Mouse (Mus musculus) midbrain, postnatal 0 days (tissue): ENCODE measurements at regions not wholly inside any gene's neighbourhood (a gene's known extent, or its start where the extent isn't known, plus 50 kb on each side); places are given as distances from the start of the nearest gene placed in this dataset.

Experiments
- ATAC-seq: fragments of 200-750 bp; cut with Nextera tagmentation; 2 replicates; pipeline ENCODE4 v1.8.0; 2017; ENCODE audit warnings: moderate number of reproducible peaks, mild to moderate bottlenecking, moderate TSS enrichment, moderate library complexity; ENCODE audit not compliant: low FRiP score
- DNase-seq: peaks from one replicate; pipeline ENCODE4 v3.0.0-alpha.2; 2015; ENCODE audit warnings: low spot score
- H3K27ac ChIP-seq: fragments of 300-500 bp; sonication (generic); 2 replicates; pipeline ENCODE4 v1.5.1; 2014; ENCODE audit warnings: low read depth, mild to moderate bottlenecking, low read length, mixed read lengths
- H3K27me3 ChIP-seq: fragments of 300-500 bp; sonication (generic); 2 replicates; pipeline ENCODE4 v1.6.1; 2014; ENCODE audit warnings: low read length, control low read depth, mixed read lengths; ENCODE audit not compliant: insufficient read depth
- H3K36me3 ChIP-seq: fragments of 300-500 bp; sonication (generic); 2 replicates; pipeline ENCODE4 v1.6.1; 2014; ENCODE audit warnings: low read length, control low read depth, mixed read lengths; ENCODE audit not compliant: insufficient read depth
- H3K4me1 ChIP-seq: fragments of 300-500 bp; sonication (generic); 2 replicates; pipeline ENCODE4 v1.6.1; 2014; ENCODE audit warnings: mild to moderate bottlenecking, control low read depth, antibody characterized with exemption, low read length, mixed read lengths; ENCODE audit not compliant: insufficient read depth
- H3K4me2 ChIP-seq: fragments of 300-500 bp; sonication (generic); 2 replicates; pipeline ENCODE4 v1.6.1; 2014; ENCODE audit warnings: low read depth, mild to moderate bottlenecking, low read length, mixed read lengths; ENCODE audit not compliant: poor library complexity, severe bottlenecking
- H3K4me3 ChIP-seq: fragments of 300-500 bp; sonication (generic); 2 replicates; pipeline ENCODE4 v1.5.1; 2014; ENCODE audit warnings: low read depth, mild to moderate bottlenecking, low read length, moderate library complexity
- H3K9ac ChIP-seq: fragments of 300-500 bp; sonication (generic); replicated peaks from 2 replicates; pipeline ENCODE4 v1.6.1; 2014; ENCODE audit warnings: mild to moderate bottlenecking, low read length, moderate library complexity, mixed read lengths; ENCODE audit not compliant: poor library complexity, severe bottlenecking
- H3K9me3 ChIP-seq: fragments of 300-500 bp; sonication (generic); 2 replicates; pipeline ENCODE4 v1.6.1; 2016; ENCODE audit warnings: low read length, control low read depth
- CTCF ChIP-seq: IDR thresholded peaks from 2 replicates; pipeline ENCODE4 v1.5.1; 2016; ENCODE audit warnings: antibody characterized with exemption, mild to moderate bottlenecking
- WGBS: fragments of 180-500 bp; shearing (Covaris S2); extraction: QIAGEN DNeasy Blood & Tissue Kit; methylation state at CpG from one replicate; pipeline ENCODE4 v1.1.7; 2014; 5-methylcytosine and 5-hydroxymethylcytosine counted together

DNA sequence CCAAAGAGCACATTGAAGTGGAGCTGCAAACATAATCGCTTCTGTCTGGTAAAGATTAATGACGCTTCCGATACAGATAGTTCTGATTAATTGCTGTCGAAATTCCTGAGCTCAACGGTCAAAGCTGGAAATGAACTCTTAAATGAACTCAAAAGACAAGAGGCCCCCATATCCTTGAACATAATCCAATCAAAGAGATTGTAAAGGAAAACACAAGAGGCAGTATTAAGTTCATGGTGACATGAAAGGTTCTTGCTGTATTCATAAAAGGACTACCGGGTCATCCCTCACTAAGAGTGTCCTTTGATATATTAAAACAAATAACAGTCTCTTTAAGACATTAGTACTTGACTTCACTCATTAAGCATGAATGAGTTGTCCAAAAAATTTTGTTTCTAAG, 225.4 kb upstream of the Pdzrn3 start:
- 80% methylated on average over 6 of the region's 6 CpGs for WGBS
- no peak overlapping the region for H3K4me3 ChIP-seq
- no peak overlapping the region for H3K9ac ChIP-seq
- no peak for TF ChIP-seq CTCF
- DNase-seq (no peak), ATAC-seq (no peak)
- H3K4me2 ChIP-seq: no peak overlapping the region
- H3K27me3 ChIP-seq: no peaks in the 10 kb centered on the region
- no peaks in the 10 kb centered on the region for H3K36me3 ChIP-seq
- no peaks in the 10 kb centered on the region for H3K9me3 ChIP-seq
- H3K4me1 ChIP-seq: no peaks in the 10 kb centered on the region
- no peak overlapping the region for H3K27ac ChIP-seq

DNA sequence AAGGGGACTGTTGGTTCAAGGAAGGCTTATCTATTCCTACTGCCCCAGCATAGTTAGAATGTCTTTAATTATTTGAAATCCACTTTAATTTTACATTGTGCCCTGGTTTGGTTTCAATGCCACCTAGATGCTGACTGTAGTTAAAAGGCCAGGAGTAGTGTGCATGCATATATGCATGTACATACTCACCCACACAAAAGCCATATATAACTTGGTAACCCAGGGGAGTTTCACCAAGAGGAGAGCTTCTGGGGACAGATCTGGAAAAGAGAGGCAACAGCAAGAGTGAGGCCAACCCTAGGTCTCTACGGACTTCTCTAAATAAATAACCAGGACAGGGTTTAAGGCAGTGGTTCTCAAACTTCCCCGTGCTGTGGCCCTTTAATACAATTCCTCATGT, 219.3 kb upstream of the Pdzrn3 start:
- DNase-seq (no peak), ATAC-seq (no peak)
- Histone ChIP-seq H3K9me3 (no peaks in the 10 kb centered on the region), H3K27ac (no peak overlapping the region), H3K4me3 (no peak overlapping the region), H3K4me1 (no peaks in the 10 kb centered on the region), H3K27me3 (no peaks in the 10 kb centered on the region), H3K4me2 (no peak overlapping the region), H3K36me3 (no peaks in the 10 kb centered on the region), H3K9ac (no peak overlapping the region)
- whole genome bisulfite sequencing: 88% methylated on average over 2 of the region's 2 CpGs
- TF ChIP-seq CTCF: no peak

DNA sequence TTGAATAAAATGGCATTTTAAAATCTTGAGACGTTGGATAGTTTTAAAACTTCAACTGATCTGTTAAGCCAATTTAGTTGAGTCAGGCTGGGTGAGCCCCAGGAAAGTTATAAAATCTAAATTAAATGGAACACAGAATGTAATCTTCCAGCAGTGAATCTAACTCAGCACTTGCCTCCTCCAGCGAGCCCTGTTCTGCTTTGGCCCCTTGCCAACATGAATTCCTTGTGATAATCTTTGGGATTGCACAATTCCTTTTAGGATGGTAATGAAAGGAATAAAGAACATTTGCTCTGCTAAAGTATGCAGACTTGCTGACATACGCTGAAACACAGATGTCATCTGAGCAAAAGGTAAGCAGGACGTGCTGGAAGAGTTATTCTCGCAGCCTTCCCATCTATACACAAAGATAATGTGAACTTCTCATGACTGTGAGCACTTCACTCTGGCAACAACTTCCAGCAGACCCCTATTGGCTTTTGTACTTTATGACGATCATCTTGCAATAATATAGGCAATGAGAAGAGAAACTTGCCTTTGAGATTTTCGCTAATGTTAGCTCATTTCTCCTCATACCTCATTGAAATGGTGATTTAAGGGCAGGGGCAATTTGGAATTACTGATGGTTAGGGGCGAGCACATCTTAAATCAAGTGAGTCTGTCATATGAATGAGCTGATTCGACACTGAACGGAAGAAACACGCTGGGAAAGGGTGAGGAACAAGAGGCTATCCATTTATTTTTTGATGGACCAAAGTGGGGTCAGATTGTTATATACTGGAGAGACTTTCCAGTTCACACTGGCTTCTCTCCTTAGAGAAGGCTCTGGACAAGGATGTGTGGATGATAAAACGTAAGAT, 216.3 kb upstream of the Pdzrn3 start:
- ATAC-seq: no peak
- H3K27ac ChIP-seq: no peak overlapping the region
- no peak for TF ChIP-seq CTCF

DNA sequence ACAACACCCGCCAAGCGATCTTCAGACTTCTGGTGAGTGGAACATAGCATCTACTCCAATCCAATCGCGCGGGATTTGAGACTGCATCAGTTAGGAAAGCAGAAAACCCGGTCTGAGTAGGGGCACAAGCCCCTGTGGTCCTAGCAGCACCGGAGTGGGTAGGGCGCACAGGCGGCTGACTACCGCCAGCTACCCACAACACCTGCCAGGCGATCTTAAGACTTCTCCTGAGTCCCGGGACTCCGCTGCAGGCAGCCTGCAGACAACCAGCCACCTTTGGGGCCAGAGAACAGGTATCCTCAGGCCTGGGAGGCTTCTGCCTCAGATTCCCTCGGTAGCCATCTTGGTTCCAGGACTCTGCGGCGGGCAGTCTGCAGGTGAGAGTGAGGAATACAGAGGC, 208.2 kb upstream of the Pdzrn3 start:
- no peak overlapping the region for H3K4me3 ChIP-seq
- H3K9me3 ChIP-seq: no peaks in the 10 kb centered on the region
- no peaks in the 10 kb centered on the region for H3K36me3 ChIP-seq
- no peaks in the 10 kb centered on the region for H3K27me3 ChIP-seq
- DNase-seq (no peak), ATAC-seq (no peak)
- H3K4me1 ChIP-seq: no peaks in the 10 kb centered on the region
- H3K9ac ChIP-seq: no peak overlapping the region
- 86% methylated on average over 16 of the region's 16 CpGs for WGBS
- TF ChIP-seq CTCF: no peak
- no peak overlapping the region for H3K4me2 ChIP-seq
- no peak overlapping the region for H3K27ac ChIP-seq

More for the DNA sequence above, 216.3 kb upstream of the Pdzrn3 start:
- H3K9me3 ChIP-seq: no peaks in the 10 kb centered on the region
- WGBS: 65% methylated on average over 12 of the region's 12 CpGs
- H3K4me2 ChIP-seq: no peak overlapping the region
- no peaks in the 10 kb centered on the region for H3K36me3 ChIP-seq
- peak; percentile 16 for DNase-seq
- H3K4me3 ChIP-seq: no peak overlapping the region
- no peaks in the 10 kb centered on the region for H3K27me3 ChIP-seq
- no peaks in the 10 kb centered on the region for H3K4me1 ChIP-seq
- no peak overlapping the region for H3K9ac ChIP-seq

DNA sequence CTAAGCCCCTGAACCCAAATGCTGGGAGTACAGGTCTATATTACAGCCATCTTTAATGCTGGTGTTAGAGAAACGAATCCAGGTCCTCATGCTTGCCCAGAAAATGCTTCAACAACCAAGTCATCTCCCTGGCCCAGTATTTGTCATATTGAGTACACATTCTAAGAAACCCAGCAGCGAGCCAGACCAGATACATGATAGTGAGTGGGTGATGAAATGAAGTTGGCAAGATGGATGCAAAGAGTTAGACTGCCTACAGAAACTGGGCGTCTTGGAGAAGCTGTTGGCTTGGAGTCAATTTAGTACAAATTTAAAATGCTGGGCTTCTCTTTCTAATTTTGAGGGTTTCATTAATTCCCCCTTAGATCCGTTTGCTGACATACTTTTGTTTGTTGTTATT, 203.1 kb upstream of the Pdzrn3 start:
- Histone ChIP-seq H3K4me1 (no peaks in the 10 kb centered on the region), H3K36me3 (no peaks in the 10 kb centered on the region), H3K4me2 (no peak overlapping the region), H3K9ac (no peak overlapping the region), H3K4me3 (no peak overlapping the region), H3K27ac (no peak overlapping the region), H3K9me3 (no peaks in the 10 kb centered on the region), H3K27me3 (no peaks in the 10 kb centered on the region)
- no peak for ATAC-seq
- WGBS: 87% methylated on average over 4 of the region's 4 CpGs
- TF ChIP-seq CTCF: no peak
- no peak for DNase-seq

DNA sequence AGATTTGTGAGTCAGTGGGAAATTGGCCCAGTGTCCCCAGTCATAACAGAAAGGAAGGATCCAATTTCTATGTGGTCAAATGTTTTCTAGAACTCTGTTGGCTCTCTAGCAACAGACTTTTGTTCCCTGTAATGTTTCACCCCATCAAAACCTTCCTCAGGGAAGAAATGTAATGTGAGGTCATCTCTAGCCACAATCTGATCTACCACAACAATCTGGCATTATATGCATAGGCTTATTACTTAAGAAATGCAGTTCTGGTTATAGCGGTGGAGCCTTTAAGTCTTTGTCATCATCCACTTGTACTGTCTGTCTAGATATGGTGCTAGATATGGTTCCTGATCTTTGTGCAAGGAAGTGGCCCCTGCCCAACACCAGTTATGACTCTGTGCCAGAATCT, 178.4 kb upstream of the Pdzrn3 start:
- ATAC-seq: no peak
- no peaks in the 10 kb centered on the region for H3K9me3 ChIP-seq
- no peaks in the 10 kb centered on the region for H3K4me1 ChIP-seq
- H3K27ac ChIP-seq: no peak overlapping the region
- H3K27me3 ChIP-seq: no peaks in the 10 kb centered on the region
- H3K4me3 ChIP-seq: no peak overlapping the region
- WGBS: 98% methylated on average over 1 of the region's 1 CpGs
- H3K9ac ChIP-seq: no peak overlapping the region
- no peaks in the 10 kb centered on the region for H3K36me3 ChIP-seq
- TF ChIP-seq CTCF: no peak
- H3K4me2 ChIP-seq: no peak overlapping the region
- no peak for DNase-seq
